Mouse (Mus musculus) adrenal gland, postnatal 14 days (tissue): ENCODE measurements around the gene Dcps. TPM values are rescaled to one million over a fixed set of nuclear protein-coding genes. Genes with fewer than 3 reads are reported as not detected.
A peak's percentile ranks its signal among the peaks of the same experiment; 100 is the strongest.
"Not testable (repeated sequence)": the region's sequence is repeated elsewhere in the genome, so short reads cannot be mapped to it uniquely, and the experiment has no call there.

Experiments
- DNase-seq: peaks from one replicate; pipeline ENCODE4 v3.0.0; 2021; ENCODE audit warnings: mixed read lengths
- total RNA-seq: library from RNA; stranded (reverse); gene quantifications from 2 replicates; pipeline ENCODE4 v1.2.3, GENCODE M21; 2021

Dcps gene
- total RNA-seq, 1 experiment from 2014 or later, result 23.2 TPM

- DNase-seq, result no peak
Measured at GRCm38 (mm10) chr9:35176124-35176659, 331 bp upstream of the Dcps start.

GRCm38 (mm10) chr9:35173331-35173730 is 2.5 kb downstream of the Dcps start:
- no peak for DNase-seq

- DNase-seq, result no peak
Measured at GRCm38 (mm10) chr9:35170071-35170470, 5.8 kb downstream of the Dcps start.

- no peak for DNase-seq
Measured at GRCm38 (mm10) chr9:35166798-35167635, 8.8 kb downstream of the Dcps start.

GRCm38 (mm10) chr9:35166144-35166797 is 9.6 kb downstream of the Dcps start:
- peak; percentile 51 for DNase-seq

- DNase-seq, result no peak
Measured at GRCm38 (mm10) chr9:35164142-35164874, 11.6 kb downstream of the Dcps start.

GRCm38 (mm10) chr9:35163011-35163690 is 12.7 kb downstream of the Dcps start:
- DNase-seq, result peak; percentile 59

DNA sequence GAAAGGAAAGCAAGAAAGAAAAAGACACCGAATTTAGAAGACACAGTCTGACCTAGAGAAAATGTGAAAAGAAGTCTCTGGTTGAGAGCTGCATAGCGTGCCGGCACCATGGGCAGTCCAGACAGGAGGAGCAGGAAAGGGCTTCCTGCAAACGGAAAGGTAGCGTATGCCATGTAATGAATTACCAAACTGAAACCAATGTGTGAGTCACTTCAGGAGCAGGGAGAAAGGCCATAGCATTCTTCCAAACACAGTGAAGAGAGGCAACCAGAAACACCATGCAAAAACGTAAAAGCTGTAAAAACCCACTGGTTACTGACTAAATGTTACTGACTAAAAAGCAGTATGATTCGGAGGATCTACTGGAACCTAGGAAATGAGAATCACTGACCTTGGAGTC is 14.1 kb downstream of the Dcps start:
- DNase-seq, result no peak

- no peak for DNase-seq
Measured at GRCm38 (mm10) chr9:35160662-35161061, 15.2 kb downstream of the Dcps start.

DNA sequence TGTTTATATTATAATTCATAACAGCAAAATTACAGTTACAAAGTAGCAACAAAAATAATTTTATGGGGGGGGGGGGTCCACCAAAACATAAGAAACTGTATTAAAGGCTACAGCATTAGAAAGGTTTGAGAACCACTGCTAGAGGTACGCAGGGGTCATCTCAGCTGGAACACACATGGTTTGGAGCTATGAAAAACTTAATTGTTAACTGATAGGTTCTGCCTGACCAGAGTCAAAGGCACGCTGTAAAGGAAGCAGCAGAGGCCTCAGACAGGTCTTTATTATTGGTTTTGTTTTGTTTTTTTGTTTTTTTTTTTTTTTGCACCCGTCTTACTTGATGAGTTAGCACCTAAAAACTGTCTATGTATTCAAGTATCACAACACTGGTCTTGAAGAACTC is 17.4 kb downstream of the Dcps start:
- no peak for DNase-seq

- DNase-seq, result no peak
Measured at GRCm38 (mm10) chr9:35156862-35157261, 19.0 kb downstream of the Dcps start.

GRCm38 (mm10) chr9:35156002-35156710 is 19.7 kb downstream of the Dcps start:
- no peak for DNase-seq

DNA sequence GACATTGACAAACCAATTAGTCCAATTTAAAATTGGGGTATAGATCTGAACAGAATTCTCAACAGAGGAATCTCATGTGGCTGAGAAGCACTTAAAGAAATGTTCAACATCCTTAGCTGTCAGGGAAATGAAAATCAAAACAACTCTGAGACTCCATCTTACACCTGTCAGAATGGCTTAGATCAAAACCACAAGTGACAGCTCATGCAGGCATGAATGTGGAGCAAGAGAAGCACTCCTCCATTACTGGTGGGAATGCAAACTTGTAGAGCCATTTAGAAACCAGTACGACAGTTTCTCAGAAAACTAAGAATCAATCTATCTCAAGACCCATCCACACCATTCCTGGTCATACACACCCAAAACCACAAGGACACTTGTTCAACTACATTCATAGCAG is 22.9 kb downstream of the Dcps start:
- no peak for DNase-seq

GRCm38 (mm10) chr9:35148822-35149221 is 27.0 kb downstream of the Dcps start:
- not testable (repeated sequence) for DNase-seq

DNA sequence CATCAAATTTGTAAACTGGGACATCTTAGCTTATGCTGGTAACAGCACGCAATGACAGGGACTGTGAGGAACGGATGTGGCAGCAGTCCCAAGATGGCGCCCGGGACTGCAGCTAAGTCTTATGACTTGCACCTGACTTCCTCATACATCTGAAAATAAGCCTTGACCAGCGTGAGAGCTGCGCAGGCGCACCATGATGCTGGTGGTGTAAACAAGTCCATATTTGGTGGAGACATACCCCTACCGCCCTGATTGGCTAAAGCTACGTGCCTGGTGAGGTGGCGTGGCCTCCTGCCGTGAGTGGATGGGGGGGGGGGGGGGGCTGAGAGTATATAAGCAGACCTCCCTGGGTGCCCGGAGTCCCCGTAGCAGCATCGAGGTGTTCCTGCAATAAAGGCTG is 28.6 kb downstream of the Dcps start:
- not testable (repeated sequence) for DNase-seq

GRCm38 (mm10) chr9:35145829-35146228 is 30.0 kb downstream of the Dcps start:
- no peak for DNase-seq

GRCm38 (mm10) chr9:35145118-35145517 is 30.7 kb downstream of the Dcps start:
- DNase-seq, result no peak

DNA sequence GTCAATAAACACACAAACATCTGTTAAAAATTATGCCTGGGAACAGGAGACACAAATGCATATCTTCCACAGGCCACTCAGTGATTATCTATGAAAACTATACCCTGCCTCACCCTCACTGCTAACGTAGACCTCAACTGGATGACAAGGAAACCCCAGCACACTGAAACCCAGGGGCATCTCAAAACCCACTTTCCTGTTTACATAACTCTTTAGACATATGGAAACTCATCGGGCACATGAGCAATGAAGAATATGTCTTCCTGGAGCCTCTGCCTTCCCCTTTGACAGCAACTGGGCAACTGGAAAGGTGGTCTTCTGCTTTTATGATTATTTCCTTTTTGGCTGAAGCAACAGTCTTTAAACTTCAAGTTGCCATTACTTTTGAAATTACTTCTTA is 33.6 kb downstream of the Dcps start:
- no peak for DNase-seq

DNA sequence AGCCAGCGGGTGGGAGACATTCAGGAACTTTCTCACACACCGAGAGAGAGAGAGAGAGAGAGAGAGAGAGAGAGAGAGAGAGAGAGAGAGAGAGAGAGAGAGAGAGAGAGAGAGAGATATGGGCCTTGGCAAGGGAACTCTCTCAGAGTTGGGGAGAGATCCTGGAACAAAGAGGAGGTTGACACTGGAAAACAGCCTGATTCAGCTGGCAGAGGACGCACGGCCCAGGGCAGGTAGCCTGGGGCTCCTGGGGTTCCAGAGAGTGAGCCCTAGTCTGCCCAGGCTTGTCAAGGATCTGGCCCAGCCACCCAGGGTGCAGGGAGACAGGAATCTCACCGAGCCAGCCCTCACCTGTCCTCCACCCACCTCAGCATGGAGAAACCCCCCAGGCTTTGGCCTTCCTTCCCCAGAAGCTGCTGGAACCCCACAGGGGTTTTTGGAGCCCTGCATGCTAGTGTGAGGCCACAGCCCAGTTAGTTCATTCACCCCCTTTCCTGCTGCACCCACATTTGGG is 36.6 kb downstream of the Dcps start:
- no peak for DNase-seq

- DNase-seq, result no peak
Measured at GRCm38 (mm10) chr9:35138029-35138428, 37.8 kb downstream of the Dcps start.

DNA sequence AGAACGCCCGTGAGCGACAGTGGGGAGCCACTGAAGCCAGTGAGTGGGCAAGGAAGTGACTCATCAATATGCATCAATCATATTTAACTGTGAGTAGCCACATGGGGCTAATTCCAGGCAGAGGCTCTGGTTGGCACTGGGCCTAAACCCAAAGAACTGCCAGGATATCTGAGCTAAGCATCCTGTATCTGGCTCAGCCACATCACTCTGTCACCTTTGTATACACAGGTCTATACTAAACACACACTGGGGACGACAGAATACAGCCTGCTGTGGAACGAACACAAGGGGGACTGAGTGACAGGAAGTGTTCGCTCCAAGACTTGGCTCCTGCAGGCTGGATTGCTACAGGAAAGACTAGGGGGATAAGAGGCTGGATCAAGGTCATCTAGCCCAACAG is 40.3 kb downstream of the Dcps start:
- DNase-seq, result peak; percentile 64
